Mouse (Mus musculus) G1E (cell line): ENCODE data around the gene Snx29. TPM values are rescaled to one million over a fixed set of nuclear protein-coding genes. Genes with fewer than 3 reads are reported as not detected.
"Not testable (repeated sequence)": the region's sequence is repeated elsewhere in the genome, so short reads cannot be mapped to it uniquely, and the experiment has no call there.

Source experiments
- ATAC-seq: 2 replicates; pipeline ENCODE4 v1.8.0; 2016; ENCODE audit warnings: mild to moderate bottlenecking; ENCODE audit not compliant: insufficient number of reproducible peaks, poor library complexity, low FRiP score, severe bottlenecking; ENCODE audit errors: extremely low read depth
- DNase-seq: peaks from one replicate; pipeline ENCODE4 v3.0.0; 2012; ENCODE audit warnings: low spot score
- H3K27me3 ChIP-seq: 2 replicates; pipeline ENCODE4 v1.6.1; 2012; ENCODE audit warnings: mild to moderate bottlenecking, low read length, inconsistent platforms; ENCODE audit not compliant: insufficient read depth
- H3K36me3 ChIP-seq: replicated peaks from 2 replicates; pipeline ENCODE3; 2012; ENCODE audit warnings: mild to moderate bottlenecking, inconsistent platforms
- H3K4me1 ChIP-seq: 2 replicates; pipeline ENCODE4 v1.6.1; 2012; ENCODE audit warnings: low read depth, low read length, inconsistent platforms, mixed read lengths; ENCODE audit not compliant: insufficient read depth
- H3K4me3 ChIP-seq: 2 replicates; pipeline ENCODE4 v1.5.1; 2012; ENCODE audit warnings: low read depth, mild to moderate bottlenecking, inconsistent platforms, low read length, moderate library complexity, mixed read lengths
- H3K9me3 ChIP-seq: replicated peaks from 2 replicates; pipeline ENCODE4 v1.6.1; 2012; ENCODE audit warnings: inconsistent platforms
- CTCF ChIP-seq: IDR thresholded peaks from 2 replicates; pipeline ENCODE4 v1.5.1; 2012; ENCODE audit warnings: low read depth, low read length, inconsistent platforms, mixed read lengths
- GATA1 ChIP-seq: IDR thresholded peaks from 2 replicates; pipeline ENCODE4 v1.6.1; 2012; ENCODE audit warnings: borderline replicate concordance, low read length, inconsistent platforms, mixed read lengths
- GATA2 ChIP-seq: IDR thresholded peaks from 2 replicates; pipeline ENCODE4 v1.6.1; 2012; ENCODE audit warnings: low read depth, low read length, inconsistent platforms, borderline replicate concordance
- POLR2AphosphoS5 ChIP-seq: IDR thresholded peaks from 2 replicates; pipeline ENCODE4 v1.6.1; 2012; ENCODE audit warnings: low read depth, low read length, inconsistent platforms; ENCODE audit not compliant: insufficient replicate concordance
- TAL1 ChIP-seq: conservative IDR thresholded peaks from 2 replicates; pipeline ENCODE4 v1.6.1; 2012; ENCODE audit warnings: low read depth, low read length, inconsistent platforms, mixed read lengths
- polyA plus RNA-seq: library from polyadenylated mRNA; stranded (reverse); fragments of >175 nt; gene quantifications from 2 replicates; pipeline ENCODE4 v1.2.3, GENCODE M21; 2012
- total RNA-seq, 2 experiments: library from RNA; stranded (forward) in 1 of 2; stranded (reverse) in 1 of 2; fragments of 200-1000 nt in 1 of 2; fragments of >200 nt in 1 of 2; fragmentation: Nextera tagmentation in 1 of 2; gene quantifications; 2 replicates each; pipeline ENCODE4 v1.2.3; 2014 to 2017

Gene Snx29
- total and polyA plus RNA-seq, 3 experiments = 4.4 to 18.0 (median 9.1) TPM

DNA sequence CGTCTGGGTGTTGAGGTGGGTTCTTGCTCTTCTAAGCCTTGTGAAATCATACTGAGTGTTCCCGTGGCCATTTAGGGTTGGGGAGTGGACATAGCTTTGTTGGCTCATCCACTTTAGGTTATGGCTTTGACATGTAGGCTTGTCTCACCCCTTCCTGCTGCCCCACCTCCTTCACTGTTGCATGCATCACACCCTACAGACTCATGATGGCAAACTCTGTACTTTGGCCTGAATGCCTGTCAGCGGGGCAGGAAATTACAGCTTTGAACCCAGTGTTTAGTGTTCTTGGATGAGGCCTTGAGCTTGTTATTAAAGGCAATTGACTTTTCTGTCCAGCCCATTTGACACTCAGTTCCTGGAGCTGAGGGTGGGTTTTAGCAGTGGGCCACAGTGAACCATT lies 114.9 kb downstream of the Snx29 start:
- H3K9me3 ChIP-seq = no peaks in the 10 kb centered on the region
- H3K36me3 ChIP-seq = no peaks in the 10 kb centered on the region
- ATAC-seq (no peak), DNase-seq (no peak)
- no peak overlapping the region for H3K4me3 ChIP-seq
- TF ChIP-seq POLR2AphosphoS5 = no peak
- TF ChIP-seq TAL1 = no peak
- TF ChIP-seq CTCF = no peak
- no peak for TF ChIP-seq GATA1
- TF ChIP-seq GATA2 = no peak
- no peaks in the 10 kb centered on the region for H3K4me1 ChIP-seq
- peaks cover 14% of the 10 kb centered on the region; the same call in 1 of the 2 replicates for H3K27me3 ChIP-seq

- TF ChIP-seq CTCF = no peak
- no peak for TF ChIP-seq GATA1
- TF ChIP-seq POLR2AphosphoS5 = no peak
- no peak for TF ChIP-seq TAL1
- H3K9me3 ChIP-seq = no peaks in the 10 kb centered on the region
- no peaks in the 10 kb centered on the region for H3K4me1 ChIP-seq
- ATAC-seq = no peak
- H3K36me3 ChIP-seq = no peaks in the 10 kb centered on the region
- H3K27me3 ChIP-seq = peaks cover 11% of the 10 kb centered on the region; the same call in 1 of the 2 replicates
- DNase-seq = no peak
- H3K4me3 ChIP-seq = no peak overlapping the region
Measured at GRCm38 (mm10) chr16:11439417-11439816, 116.7 kb downstream of the Snx29 start.

DNA sequence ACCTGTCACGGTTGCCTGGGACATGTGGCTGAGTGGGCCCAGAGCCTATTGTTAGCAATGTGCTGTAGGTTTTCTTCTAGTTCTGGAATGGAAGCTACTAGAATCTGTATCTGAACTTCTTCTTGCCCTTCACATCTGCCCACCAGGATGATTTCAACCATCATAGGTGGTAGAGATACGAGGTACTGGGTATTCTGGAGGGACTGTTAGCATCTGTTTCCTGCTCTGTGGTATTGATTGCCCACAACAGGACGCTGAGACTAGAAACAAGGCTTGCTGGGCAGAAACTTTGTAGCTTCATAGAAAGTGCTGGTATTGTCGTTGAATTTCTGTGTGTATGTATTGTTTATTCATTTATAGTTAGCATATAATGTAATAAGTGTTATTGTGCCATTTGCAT lies 118.9 kb downstream of the Snx29 start:
- TF ChIP-seq TAL1 (no peak), CTCF (no peak), POLR2AphosphoS5 (no peak), GATA1 (no peak), GATA2 (no peak)
- Histone ChIP-seq H3K4me3 (no peak overlapping the region), H3K27me3 (peaks cover 11% of the 10 kb centered on the region; the same call in 1 of the 2 replicates), H3K4me1 (no peaks in the 10 kb centered on the region), H3K36me3 (no peaks in the 10 kb centered on the region), H3K9me3 (no peaks in the 10 kb centered on the region)
- no peak for DNase-seq
- no peak for ATAC-seq

DNA sequence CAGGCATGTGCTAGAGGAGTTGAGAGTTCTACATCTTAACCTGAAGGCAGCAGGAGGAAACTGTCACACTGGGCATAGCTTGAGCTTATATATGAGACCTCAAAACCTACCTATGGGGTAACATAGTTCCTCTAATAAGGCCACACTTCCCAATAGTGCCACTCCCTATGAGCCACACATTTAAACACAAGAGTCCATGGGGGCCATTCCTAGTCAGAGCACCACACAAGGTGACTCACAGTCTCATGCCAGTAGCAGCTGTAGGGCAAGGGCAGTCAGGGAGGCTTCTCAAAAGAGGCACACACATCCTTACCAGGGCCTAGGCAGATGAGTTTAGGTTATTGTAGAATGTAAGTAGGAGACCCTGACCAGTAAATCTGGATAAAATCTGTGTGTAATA lies 119.8 kb downstream of the Snx29 start:
- ATAC-seq = no peak
- Histone ChIP-seq H3K27me3 (peaks cover 11% of the 10 kb centered on the region; the same call in 1 of the 2 replicates), H3K4me1 (no peaks in the 10 kb centered on the region), H3K9me3 (no peaks in the 10 kb centered on the region), H3K36me3 (peaks cover 8% of the 10 kb centered on the region), H3K4me3 (no peak overlapping the region)
- TF ChIP-seq TAL1 (no peak), GATA2 (no peak), CTCF (no peak), POLR2AphosphoS5 (no peak), GATA1 (no peak)
- no peak for DNase-seq

DNA sequence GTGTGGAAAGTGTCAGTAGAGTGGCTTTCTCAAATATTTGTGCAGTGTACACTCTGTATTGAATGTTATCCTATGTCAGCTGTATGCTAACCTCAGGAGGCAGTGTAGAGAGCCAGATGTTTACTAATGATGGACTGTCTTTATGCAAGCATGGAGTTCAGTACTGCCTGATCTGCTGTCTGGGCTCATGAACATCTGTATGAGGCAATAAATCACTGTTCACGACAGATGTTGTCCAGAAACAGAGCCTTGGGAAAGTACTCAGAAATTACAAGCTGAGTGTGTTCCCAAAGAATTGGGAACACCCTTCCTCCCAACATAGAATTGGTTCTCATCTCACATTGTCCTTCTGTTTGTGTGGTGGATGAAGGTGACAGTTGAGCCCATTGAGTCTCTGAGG lies 121.9 kb downstream of the Snx29 start:
- DNase-seq (no peak), ATAC-seq (no peak)
- Histone ChIP-seq H3K36me3 (peaks cover 15% of the 10 kb centered on the region), H3K27me3 (peaks cover 8% of the 10 kb centered on the region; the same call in 1 of the 2 replicates), H3K4me1 (no peaks in the 10 kb centered on the region), H3K4me3 (no peak overlapping the region), H3K9me3 (no peaks in the 10 kb centered on the region)
- no peak for TF ChIP-seq CTCF
- TF ChIP-seq POLR2AphosphoS5 = no peak
- no peak for TF ChIP-seq TAL1
- no peak for TF ChIP-seq GATA2
- no peak for TF ChIP-seq GATA1

GRCm38 (mm10) chr16:11446977-11447376 lies 124.3 kb downstream of the Snx29 start:
- H3K27me3 ChIP-seq = no peaks in the 10 kb centered on the region; the same call in 1 of the 2 replicates
- ATAC-seq (no peak), DNase-seq (no peak)
- H3K4me3 ChIP-seq = no peak overlapping the region
- peaks cover 17% of the 10 kb centered on the region for H3K36me3 ChIP-seq
- H3K4me1 ChIP-seq = no peaks in the 10 kb centered on the region
- no peaks in the 10 kb centered on the region for H3K9me3 ChIP-seq
- TF ChIP-seq GATA2 (no peak), CTCF (no peak), GATA1 (no peak), POLR2AphosphoS5 (no peak), TAL1 (no peak)

- peaks cover 25% of the 10 kb centered on the region for H3K36me3 ChIP-seq
- ATAC-seq = no peak
- TF ChIP-seq GATA2 (no peak), GATA1 (no peak), TAL1 (no peak), CTCF (no peak), POLR2AphosphoS5 (no peak)
- no peak for DNase-seq
- no peak overlapping the region for H3K4me3 ChIP-seq
- no peaks in the 10 kb centered on the region for H3K4me1 ChIP-seq
- no peaks in the 10 kb centered on the region; the same call in 1 of the 2 replicates for H3K27me3 ChIP-seq
- H3K9me3 ChIP-seq = no peaks in the 10 kb centered on the region
Measured at GRCm38 (mm10) chr16:11447905-11448304, 125.2 kb downstream of the Snx29 start.

DNA sequence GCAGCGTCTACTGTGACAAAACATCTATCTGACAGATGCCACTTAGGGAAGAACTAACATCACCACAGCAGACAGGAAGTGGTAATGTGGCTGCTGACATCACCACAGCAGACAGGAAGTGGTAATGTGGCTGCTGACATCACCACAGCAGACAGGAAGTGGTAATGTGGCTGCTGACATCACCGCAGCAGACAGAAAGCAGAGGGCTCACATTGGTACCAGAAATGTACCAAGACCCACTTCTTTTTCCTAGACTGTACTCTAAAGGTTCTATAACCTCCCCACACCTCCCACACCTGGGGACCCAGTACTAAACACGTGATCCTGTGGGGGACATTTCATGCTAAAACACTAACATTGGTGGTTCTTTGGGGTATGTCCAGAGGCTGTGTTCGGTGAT lies 126.0 kb downstream of the Snx29 start:
- not testable (repeated sequence) for DNase-seq, H3K4me3 ChIP-seq, ATAC-seq, H3K9me3 ChIP-seq, H3K27me3 ChIP-seq, H3K4me1 ChIP-seq
- peaks cover 27% of the 10 kb centered on the region for H3K36me3 ChIP-seq
